Mouse (Mus musculus) G1E-ER4 (cell line): ENCODE measurements around the gene Mnd1. TPM values are rescaled to one million over a fixed set of nuclear protein-coding genes. Genes with fewer than 3 reads are reported as not detected.

ENCODE experiments used
- GATA1 ChIP-seq: IDR thresholded peaks from one replicate; pipeline ENCODE4 v1.8.0; 2012; ENCODE audit warnings: low read length, inconsistent platforms
- polyA plus RNA-seq: library from polyadenylated mRNA; stranded (reverse); fragments of >175 nt; gene quantifications from 2 replicates; pipeline ENCODE4 v1.2.3, GENCODE M21; 2012

The Mnd1 gene
- polyA plus RNA-seq, 1 experiment: 1.8 TPM

DNA sequence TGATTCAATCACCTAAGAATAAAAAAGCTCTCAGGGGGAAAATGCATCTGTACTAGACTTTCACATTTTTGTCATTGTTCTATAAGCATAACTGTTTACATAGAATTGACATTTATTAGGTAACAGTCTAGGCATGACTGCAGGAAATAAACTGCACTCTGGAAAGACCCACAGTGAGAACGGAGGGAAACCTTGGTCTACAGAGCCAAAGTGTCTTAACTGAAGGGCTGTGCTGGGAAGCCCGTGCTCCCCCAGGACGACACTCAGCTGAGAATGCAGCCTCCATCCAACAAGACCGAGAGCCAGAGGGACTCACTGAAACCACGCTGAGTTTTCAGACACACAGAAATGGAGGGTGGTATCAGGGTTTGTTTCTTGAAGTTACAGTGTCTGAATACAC, 24.8 kb downstream of the Mnd1 start:
- no peak for TF ChIP-seq GATA1

DNA sequence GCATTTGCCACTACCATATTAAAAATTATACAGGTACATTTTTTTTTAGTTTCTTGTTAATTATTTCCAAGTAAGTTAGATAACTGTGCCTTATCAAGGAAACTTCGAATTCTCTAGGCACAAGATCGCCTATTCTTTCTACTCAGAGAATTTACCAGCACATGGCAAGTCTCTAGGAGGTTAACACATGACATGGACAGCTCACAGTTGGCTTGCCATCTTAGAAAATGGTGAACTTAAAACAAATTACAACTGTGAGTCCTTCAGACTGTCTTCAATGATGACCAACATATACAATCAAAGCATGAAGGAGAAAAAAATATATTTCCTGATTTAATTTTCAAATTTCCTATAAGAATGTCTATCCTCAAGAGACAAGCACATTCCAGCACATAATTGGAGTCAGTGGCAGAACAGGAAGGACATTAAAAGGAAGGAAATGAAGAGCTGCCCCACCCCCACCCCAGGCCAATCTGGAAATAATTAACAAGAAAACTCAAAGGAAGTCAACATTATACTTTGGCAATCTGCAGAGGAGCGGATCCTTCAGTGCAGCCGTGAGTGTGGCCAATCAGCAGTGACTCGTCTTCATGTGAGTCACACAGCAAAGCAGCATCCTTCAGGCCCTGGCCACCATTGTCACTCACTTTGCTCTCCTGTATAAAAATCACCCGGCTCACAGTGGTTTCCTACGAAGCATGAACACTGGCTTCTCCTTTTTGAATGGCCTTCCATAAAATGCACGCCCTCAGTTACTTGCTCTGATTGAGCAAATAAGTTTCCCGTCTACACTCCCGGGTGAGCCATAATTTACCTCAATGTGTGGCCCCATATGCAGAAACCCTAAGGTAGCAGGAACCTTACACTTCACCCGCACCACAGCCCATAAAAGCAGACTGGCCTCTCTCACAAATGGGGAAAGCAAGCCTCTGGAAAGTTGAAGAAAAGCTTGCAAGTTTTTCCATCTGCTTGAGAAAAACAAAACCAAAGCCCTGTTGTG, 26.4 kb downstream of the Mnd1 start:
- TF ChIP-seq GATA1: no peak

DNA sequence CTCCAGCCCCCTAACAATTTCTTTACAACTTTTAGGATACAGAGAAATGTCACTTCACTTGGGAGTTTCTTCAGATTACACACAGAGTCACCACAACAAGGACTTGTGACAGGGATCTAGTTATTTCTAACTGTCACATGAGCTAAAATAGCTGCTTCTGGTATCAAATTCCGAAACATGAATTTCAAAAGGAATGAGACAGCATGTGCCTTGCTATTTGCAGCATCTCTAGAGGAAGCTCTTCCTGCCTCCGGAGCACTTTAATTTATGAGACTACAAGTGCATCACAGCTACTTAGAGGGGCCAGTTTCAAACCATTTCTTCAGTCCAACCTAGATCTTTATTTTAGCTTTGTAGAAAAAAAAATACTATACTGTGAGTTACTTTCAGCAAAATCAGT, 28.2 kb downstream of the Mnd1 start:
- TF ChIP-seq GATA1: no peak

DNA sequence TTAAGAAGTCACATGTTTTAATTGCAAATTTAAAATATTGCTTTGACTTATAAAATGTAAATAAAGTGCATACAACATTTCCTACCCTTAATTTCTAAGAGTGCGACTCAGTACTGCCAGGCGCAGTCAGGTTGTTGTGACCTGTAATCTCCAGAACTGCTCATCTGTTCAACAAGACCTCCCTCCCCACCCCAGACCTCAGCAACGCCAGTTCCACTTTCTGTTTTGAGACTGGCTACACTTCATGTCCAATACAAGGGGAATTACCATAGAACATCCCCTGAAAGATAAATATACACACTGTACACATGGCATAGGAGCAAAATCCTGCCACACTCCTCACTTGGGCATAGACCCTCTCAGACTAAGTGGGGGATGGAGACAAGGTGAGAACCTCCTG, 28.9 kb downstream of the Mnd1 start:
- TF ChIP-seq GATA1: no peak

DNA sequence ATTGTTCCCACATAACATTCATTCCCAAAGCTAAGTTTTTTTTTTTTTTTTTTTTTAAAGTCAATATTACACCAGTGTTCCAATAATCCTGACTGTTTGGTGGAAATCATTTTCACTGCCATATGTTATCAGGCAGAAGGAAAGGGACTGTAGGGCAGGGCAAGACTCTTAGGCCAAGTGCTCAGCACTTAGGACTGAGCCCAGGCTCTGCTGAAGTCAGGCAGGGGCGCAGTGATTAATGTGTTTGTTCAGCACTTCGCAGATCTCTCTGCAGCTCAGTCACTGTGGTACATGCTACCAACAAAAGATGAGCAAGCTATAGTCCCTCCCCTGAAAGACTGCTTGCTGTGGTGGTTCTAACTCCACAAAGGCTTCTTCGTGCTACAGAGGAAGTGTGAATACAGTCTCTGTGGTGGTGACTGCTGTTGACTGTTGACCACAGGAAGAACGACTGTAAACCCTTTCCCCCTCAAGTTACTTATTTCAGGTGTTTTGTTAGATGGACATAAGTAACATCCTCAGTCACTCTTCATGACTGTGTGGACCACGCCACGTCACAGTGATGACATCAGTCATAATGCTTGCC, 29.8 kb downstream of the Mnd1 start:
- no peak for TF ChIP-seq GATA1

DNA sequence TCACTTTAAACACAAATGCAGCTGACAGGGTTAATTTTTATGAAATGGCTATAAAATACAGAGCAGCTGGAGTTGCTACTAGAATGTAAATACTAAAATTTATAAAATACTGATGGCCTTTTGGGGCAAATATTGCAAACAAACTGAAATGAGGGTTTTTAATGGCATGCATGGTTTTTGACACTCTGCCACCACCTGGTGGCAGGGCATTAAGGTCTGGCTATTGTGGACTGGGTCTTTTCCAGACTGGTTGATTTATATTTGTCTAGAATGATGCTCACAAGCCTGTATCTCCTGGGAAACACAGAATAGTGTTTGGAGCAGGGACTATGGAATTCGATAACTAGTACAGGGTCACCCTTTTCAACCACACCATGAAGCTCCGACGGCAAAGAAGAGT, 32.1 kb downstream of the Mnd1 start:
- TF ChIP-seq GATA1: no peak

DNA sequence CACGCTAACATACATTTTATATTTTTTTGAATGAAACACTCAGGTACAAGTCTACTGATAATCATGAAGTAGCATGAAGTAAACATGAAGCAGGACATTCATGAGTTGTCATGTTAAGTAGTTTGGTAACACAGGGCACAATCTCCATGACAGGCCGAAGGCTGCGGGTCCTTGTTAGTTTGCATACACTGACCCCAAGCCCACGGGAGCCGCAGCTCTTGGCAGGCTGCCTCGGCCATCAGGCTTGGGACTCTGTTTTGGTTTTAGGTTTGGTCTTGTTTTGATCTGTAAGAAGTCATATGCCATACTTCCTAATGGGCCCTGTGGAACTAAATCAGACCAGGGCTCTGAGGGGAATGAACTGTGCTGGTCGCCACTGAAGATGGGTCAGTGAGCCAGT, 36.9 kb downstream of the Mnd1 start:
- no peak for TF ChIP-seq GATA1

DNA sequence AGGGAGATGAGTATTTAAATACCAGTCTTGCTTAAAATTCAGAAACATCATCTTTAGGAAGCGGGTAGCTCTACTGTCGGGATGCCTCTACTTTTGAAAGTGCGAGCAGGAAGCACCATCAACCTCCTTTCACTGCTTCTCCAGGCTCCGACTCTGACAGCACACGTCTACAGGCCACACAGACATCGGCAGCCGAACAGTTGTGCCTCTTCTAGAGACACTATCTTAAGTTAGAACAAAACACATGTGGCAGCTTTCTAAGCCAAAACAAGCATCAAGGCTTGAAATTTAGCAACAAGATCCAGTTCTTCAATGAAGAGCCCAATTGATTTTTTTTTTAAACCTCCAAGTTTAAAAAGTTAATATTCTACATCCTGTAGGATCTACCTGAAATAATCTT, 37.4 kb downstream of the Mnd1 start:
- no peak for TF ChIP-seq GATA1

DNA sequence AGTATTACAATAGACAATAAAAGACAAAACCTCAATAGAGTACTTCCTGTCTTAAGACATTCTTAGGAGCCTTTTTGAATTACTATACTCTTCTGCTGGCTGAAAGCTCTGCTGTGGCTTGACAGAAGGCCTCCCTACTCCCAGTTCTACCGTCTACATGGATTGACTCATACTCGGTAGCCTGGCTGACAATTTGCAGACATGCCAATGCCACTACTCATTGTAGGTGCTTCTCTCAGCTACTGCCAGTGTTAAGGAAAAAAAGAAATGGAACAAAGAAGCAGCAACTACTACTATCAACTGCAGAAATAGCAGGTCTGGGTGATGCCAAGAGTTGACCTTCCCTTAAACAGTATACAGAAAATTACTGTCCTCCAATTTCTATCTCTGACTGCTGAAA, 47.0 kb downstream of the Mnd1 start:
- no peak for TF ChIP-seq GATA1

DNA sequence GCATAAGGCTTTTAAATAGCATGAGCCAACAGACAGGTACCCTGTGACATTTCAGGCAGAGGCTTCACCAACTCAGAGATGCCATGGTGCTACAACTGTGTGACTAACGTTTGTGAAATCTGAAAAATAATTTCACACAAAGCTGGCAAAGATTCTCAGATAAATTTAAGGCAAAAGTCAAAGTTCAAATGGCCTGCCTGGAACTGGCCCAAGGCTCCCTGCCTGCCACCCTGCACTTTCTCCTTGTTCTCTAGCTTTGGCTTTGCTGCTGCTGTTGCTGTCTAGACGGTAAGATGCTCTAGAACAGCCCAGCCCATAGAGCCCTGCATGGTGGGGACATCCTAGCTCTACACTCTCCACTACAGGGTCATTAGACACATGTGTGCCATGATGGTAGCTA, 49.5 kb downstream of the Mnd1 start:
- TF ChIP-seq GATA1: no peak

DNA sequence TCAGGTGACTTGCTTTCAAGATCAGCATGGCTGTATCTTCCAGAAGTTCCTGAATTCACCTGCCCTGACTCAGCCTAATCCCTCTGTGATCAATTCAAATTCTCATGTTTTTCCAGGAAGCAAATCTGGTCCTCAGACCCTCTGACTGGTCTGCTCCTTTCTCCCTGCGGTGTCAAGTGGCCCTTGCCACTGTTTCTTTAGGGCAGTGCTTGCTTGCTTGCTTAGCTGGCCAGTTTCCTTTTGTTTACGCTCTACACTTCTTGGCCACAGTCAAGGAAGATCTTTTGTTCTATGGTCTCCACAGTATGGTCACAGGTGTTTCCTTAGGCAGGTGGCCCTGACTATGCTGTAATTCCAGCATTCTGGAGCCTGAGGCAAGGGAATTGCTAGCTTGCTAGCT, 52.0 kb downstream of the Mnd1 start:
- TF ChIP-seq GATA1: no peak

DNA sequence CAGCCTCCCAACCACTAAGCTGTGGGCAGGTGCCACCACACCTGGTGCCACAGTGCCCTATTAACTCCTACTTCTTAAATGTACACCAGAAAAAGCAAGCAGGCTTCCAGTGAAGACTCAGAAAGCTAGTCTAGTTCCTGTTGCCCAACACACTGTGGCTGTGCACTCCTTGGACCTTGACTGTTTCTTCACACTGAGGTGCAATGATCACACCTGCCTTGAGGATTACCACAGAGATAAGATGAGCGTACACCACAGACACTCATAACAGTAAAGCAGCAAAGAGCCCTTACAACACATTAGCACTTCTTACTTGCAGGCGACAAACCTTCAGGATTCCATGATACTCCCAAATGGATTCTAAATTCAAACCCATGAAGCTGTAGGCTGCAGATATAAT, 62.7 kb downstream of the Mnd1 start:
- TF ChIP-seq GATA1: no peak

DNA sequence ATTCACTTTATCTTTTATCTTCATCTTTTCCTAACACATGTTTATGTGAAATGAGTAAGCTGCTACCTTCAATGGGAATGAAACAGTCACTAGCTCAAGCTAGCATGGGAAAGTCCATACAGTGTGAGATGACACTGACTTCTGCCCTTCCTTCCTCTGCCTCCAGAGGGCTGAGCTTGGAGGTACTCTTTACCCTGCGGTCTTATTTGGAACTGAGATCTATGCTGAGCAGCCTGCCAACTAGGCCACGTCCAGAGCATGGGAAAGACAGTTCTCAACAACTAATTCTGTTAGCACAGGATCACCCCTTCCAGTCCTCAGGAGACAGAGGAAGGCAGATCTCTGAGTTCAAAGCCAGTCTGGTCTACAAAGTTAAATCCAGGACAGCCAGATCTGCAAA, 64.6 kb downstream of the Mnd1 start:
- TF ChIP-seq GATA1: no peak

DNA sequence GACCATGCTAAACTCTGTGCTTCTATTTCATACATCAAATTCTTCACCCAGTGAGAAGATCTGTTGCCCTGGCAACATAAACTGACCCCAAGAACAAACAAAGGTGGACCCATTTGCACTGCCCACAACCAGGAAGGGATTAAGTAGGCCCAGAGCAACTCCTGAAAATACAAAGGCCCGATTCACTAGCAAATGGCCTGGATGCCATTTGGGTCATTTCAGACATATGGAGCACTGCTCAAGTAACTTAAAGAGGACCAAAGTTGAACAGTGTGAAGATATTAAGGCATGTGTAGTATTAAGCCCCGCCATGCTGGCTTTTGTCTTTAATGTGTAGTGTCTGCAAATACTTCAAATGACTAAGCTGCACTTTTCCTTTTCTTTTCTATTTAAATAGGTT, 68.7 kb downstream of the Mnd1 start:
- no peak for TF ChIP-seq GATA1

DNA sequence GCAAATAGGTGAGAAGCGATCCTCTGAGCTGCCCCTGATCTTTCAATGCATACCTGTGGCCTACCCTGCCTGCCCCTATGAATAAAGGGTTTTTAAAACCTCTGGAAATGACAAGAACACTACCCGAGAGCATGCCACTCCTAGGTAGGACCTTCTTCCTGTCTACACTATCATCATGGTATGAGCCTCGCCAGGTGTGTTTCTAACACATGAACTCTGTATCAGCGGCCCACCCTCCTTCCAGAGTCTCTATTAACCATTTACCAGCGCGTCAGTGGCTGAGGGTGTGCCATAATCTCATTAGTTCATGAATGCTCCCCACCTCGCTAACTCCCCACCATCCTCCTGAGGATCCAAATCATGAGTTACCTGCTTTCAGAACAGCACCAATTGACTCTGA, 69.2 kb downstream of the Mnd1 start:
- TF ChIP-seq GATA1: no peak

DNA sequence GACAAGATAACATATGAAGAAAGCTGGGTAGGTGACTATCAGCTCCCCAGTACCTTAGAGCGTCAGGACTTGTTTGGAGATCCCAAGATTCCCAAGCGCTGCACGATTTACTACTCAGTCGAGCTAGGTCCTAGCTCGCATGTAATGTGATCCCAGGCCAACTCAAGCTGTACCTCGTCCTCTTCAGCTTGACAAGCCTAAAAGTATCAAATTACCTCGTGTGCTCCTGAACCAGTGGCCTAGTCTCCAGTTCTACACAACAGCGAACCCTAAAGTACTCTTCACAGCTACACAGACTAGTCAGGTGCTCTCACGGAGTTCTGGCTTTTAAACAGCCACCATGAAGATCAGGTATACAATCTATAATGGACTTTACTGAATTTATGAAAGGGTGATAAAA, 70.2 kb downstream of the Mnd1 start:
- TF ChIP-seq GATA1: no peak

DNA sequence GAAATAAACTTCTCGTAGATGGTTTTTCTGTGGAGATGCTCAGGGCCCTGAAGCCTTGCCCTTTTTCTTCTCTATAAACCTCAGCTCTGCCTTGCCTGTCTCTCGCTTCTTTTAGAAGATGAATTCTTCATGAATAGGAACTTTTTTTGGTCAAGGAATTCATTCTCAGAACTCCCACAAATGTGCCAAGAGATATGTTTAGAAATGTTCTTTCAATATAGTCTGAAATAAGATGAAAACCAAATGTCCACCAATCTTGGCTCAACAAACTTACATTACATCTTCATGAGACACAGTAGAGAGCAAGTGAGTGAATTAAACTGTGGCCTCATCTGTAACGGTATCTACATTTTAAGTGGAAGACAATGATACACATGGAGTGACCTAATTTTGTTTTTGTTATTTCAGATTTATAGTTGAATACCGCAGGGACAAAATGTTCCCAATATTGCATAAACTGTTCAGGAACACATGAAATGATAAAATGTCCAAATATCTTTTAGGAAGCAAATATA, 74.3 kb downstream of the Mnd1 start:
- TF ChIP-seq GATA1: no peak
